Comparison of ENCODE assay signal across 8 mouse cellular contexts in genomic region chr9:32033937-32034336, GRCm38 (mm10).
DNase-seq lines count a peak whose midpoint lies in the region; ATAC-seq and TF ChIP-seq lines count a peak whose summit lies in the region.

No protein-coding gene starts in this region.

- H3K9ac ChIP-seq in embryonic facial prominence, embryonic 11.5 days (replicated peaks; ENCODE audit: low read length) = no peak overlapping the region
- H3K9ac ChIP-seq in hindbrain, embryonic 15.5 days = peak overlapping the region; percentile 32; the same call in 1 of the 2 replicates
- H3K9ac ChIP-seq in neural tube, embryonic 12.5 days = 0 out of 2 replicates have a peak overlapping the region, but pooled peaks have one; percentile 26
- no peak overlapping the region for H3K9ac ChIP-seq in liver, postnatal 0 days (replicated peaks)

- H3K36me3 ChIP-seq in kidney, adult 2 months (ENCODE audit: control insufficient read depth, insufficient read depth, low read length) = no peaks in the 10 kb centered on the region
- no peaks in the 10 kb centered on the region for H3K36me3 ChIP-seq in embryonic facial prominence, embryonic 11.5 days (replicated peaks; ENCODE audit: control insufficient read depth, insufficient read depth, low read depth, low read length)
- no peaks in the 10 kb centered on the region for H3K36me3 ChIP-seq in hindbrain, embryonic 15.5 days
- H3K36me3 ChIP-seq in neural tube, embryonic 12.5 days = no peaks in the 10 kb centered on the region
- H3K36me3 ChIP-seq in liver, postnatal 0 days (replicated peaks; ENCODE audit: insufficient read depth, low read length) = no peaks in the 10 kb centered on the region

- no peak overlapping the region for H3K27ac ChIP-seq in kidney, adult 2 months (ENCODE audit: insufficient read depth, low read depth, low read length)
- H3K27ac ChIP-seq in embryonic facial prominence, embryonic 11.5 days (replicated peaks; ENCODE audit: low read depth, low read length) = no peak overlapping the region
- no peak overlapping the region for H3K27ac ChIP-seq in hindbrain, embryonic 15.5 days (replicated peaks)
- no peak overlapping the region for H3K27ac ChIP-seq in neural tube, embryonic 12.5 days
- no peak overlapping the region for H3K27ac ChIP-seq in liver, postnatal 0 days (ENCODE audit: low read depth)

- H3K4me1 ChIP-seq in kidney, adult 2 months (ENCODE audit: control insufficient read depth, insufficient read depth, low read length) = peaks cover 11% of the 10 kb centered on the region; the same call in 1 of the 2 replicates
- no peaks in the 10 kb centered on the region for H3K4me1 ChIP-seq in embryonic facial prominence, embryonic 11.5 days (ENCODE audit: control insufficient read depth, insufficient read depth, low read length)
- H3K4me1 ChIP-seq in hindbrain, embryonic 15.5 days (replicated peaks) = peaks cover 40% of the 10 kb centered on the region
- peaks cover 35% of the 10 kb centered on the region for H3K4me1 ChIP-seq in neural tube, embryonic 12.5 days
- peaks cover 7% of the 10 kb centered on the region for H3K4me1 ChIP-seq in liver, postnatal 0 days (ENCODE audit: insufficient read depth)

- TF ChIP-seq EP300 in liver, postnatal 0 days (IDR thresholded peaks at IDR 0.05; ENCODE audit: low read depth) = no peak

- intact Hi-C loops in left cerebral cortex, postnatal 4 days (cut with DNase I) = loop anchor here (5.0 to 10.0 kb wide), 2 partner anchors 62 to 121 kb away; no protein-coding TSS in a partner anchor

- no peak for ATAC-seq in embryonic facial prominence, embryonic 11.5 days (replicated peaks; ENCODE audit: insufficient number of reproducible peaks, low FRiP score, low TSS enrichment, low read depth)
- ATAC-seq in hindbrain, embryonic 15.5 days (ENCODE audit: low FRiP score, low read depth) = no peak
- no peak for ATAC-seq in neural tube, embryonic 12.5 days (ENCODE audit: low FRiP score, low read depth)
- no peak for ATAC-seq in liver, postnatal 0 days

- 23% methylated on average over 6 of the region's 6 CpGs for WGBS in kidney, adult 2 months
- 16% methylated on average over 6 of the region's 6 CpGs for WGBS in embryonic facial prominence, embryonic 11.5 days
- 24% methylated on average over 6 of the region's 6 CpGs for WGBS in hindbrain, embryonic 15.5 days
- 14% methylated on average over 6 of the region's 6 CpGs for WGBS in neural tube, embryonic 12.5 days
- WGBS in liver, postnatal 0 days (ENCODE audit: insufficient replicate concordance) = 16% methylated on average over 6 of the region's 6 CpGs

- no peak for TF ChIP-seq CTCF in kidney, adult 2 months (conservative IDR thresholded peaks at IDR 0.05; ENCODE audit: insufficient read depth, insufficient read length, low read depth, low read length)
- TF ChIP-seq CTCF in liver, postnatal 0 days (IDR thresholded peaks at IDR 0.05; ENCODE audit: low read depth) = no peak

- no peak for DNase-seq in kidney, adult 2 months
- no peak for DNase-seq in kidney, adult 9 months
- peak; percentile 56 for DNase-seq in embryonic facial prominence, embryonic 11.5 days (ENCODE audit: low spot score)
- DNase-seq in urinary bladder, postnatal 14 days (ENCODE audit: low spot score) = no peak
- no peak for DNase-seq in liver, postnatal 0 days
- DNase-seq in left cerebral cortex, postnatal 4 days = no peak

- H3K9me3 ChIP-seq in embryonic facial prominence, embryonic 11.5 days (replicated peaks; ENCODE audit: control insufficient read depth, low read length) = no peaks in the 10 kb centered on the region
- H3K9me3 ChIP-seq in hindbrain, embryonic 15.5 days = no peaks in the 10 kb centered on the region
- H3K9me3 ChIP-seq in neural tube, embryonic 12.5 days = no peaks in the 10 kb centered on the region
- H3K9me3 ChIP-seq in liver, postnatal 0 days (ENCODE audit: low read length) = no peaks in the 10 kb centered on the region

- no peak for TF ChIP-seq POLR2A in kidney, adult 2 months (IDR thresholded peaks at IDR 0.05; ENCODE audit: low read depth, low read length)

- H3K4me3 ChIP-seq in kidney, adult 2 months (ENCODE audit: insufficient read depth, low read depth, low read length) = 0 out of 2 replicates have a peak overlapping the region, but pooled peaks have one; percentile 5
- no peak overlapping the region for H3K4me3 ChIP-seq in embryonic facial prominence, embryonic 11.5 days (ENCODE audit: low read depth, low read length)
- peak overlapping the region; percentile 66 for H3K4me3 ChIP-seq in hindbrain, embryonic 15.5 days
- peak overlapping the region; percentile 86; the same call in 1 of the 2 replicates for H3K4me3 ChIP-seq in neural tube, embryonic 12.5 days
- no peak overlapping the region; the same call in 1 of the 2 replicates for H3K4me3 ChIP-seq in liver, postnatal 0 days (ENCODE audit: low read depth, low read length)

- H3K27me3 ChIP-seq in kidney, adult 2 months (replicated peaks; ENCODE audit: control insufficient read depth, insufficient read depth, low read length) = no peaks in the 10 kb centered on the region
- no peaks in the 10 kb centered on the region for H3K27me3 ChIP-seq in embryonic facial prominence, embryonic 11.5 days (ENCODE audit: control insufficient read depth, insufficient read depth, low read length)
- H3K27me3 ChIP-seq in hindbrain, embryonic 15.5 days = no peaks in the 10 kb centered on the region
- H3K27me3 ChIP-seq in neural tube, embryonic 12.5 days (replicated peaks) = no peaks in the 10 kb centered on the region
- peaks cover 16% of the 10 kb centered on the region for H3K27me3 ChIP-seq in liver, postnatal 0 days (ENCODE audit: insufficient read depth, low read length)

- peak overlapping the region; percentile 82; the same call in 1 of the 2 replicates for H3K4me2 ChIP-seq in embryonic facial prominence, embryonic 11.5 days (ENCODE audit: low read depth, low read length)
- H3K4me2 ChIP-seq in hindbrain, embryonic 15.5 days = peak overlapping the region; percentile 71
- H3K4me2 ChIP-seq in neural tube, embryonic 12.5 days (replicated peaks) = peak overlapping the region; percentile 67
- no peak overlapping the region for H3K4me2 ChIP-seq in liver, postnatal 0 days (ENCODE audit: low read depth, low read length)

Comparison
In these comparisons a context has a peak if more than half of its experiments do, and no peak if none do; other contexts are left out.
1. H3K4me3 ChIP-seq: peak in kidney, adult 2 months (single experiment), hindbrain, embryonic 15.5 days (single experiment) and neural tube, embryonic 12.5 days (single experiment); none in embryonic facial prominence, embryonic 11.5 days (single experiment) and liver, postnatal 0 days (single experiment).
2. H3K9ac ChIP-seq: peak in hindbrain, embryonic 15.5 days (single experiment) and neural tube, embryonic 12.5 days (single experiment); none in embryonic facial prominence, embryonic 11.5 days (single experiment) and liver, postnatal 0 days (single experiment).